Mouse (Mus musculus) cortical plate, adult 2 months (tissue): ENCODE measurements around the gene Scn2b.

Experiments
- CTCF ChIP-seq: fragments of 200-500 bp; IDR thresholded peaks from 2 replicates; pipeline ENCODE4 v1.5.1; 2011; ENCODE audit warnings: mild to moderate bottlenecking, control low read depth, low read length; ENCODE audit not compliant: insufficient read depth; ENCODE audit errors: extremely low read depth
- POLR2A ChIP-seq: fragments of 200-500 bp; IDR thresholded peaks from 2 replicates; pipeline ENCODE4 v1.6.1; 2011; ENCODE audit warnings: mild to moderate bottlenecking, low read length, control low read depth; ENCODE audit not compliant: insufficient read depth; ENCODE audit errors: extremely low read depth

DNA sequence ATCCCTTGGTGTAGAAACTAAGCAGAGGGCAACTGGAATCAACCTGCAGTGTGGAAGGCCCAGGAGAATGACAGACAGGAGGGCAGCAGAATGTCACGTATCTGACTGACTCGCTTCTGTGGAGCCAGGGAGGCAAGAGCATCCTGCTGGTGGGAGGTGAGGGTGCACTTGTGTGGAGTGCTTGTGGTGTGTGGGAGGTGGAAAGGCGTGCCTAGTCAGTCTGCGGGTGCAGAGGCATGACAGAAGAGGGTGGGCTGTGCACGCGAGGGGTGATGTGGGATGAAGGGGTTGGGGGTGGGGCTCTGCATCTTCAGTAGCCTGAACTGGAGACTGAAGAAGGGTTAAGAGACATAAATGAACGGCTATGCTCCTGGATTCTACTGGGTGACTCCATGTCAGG, 35.8 kb downstream of the Scn2b start:
- no peak for TF ChIP-seq CTCF
- no peak for TF ChIP-seq POLR2A
